Mouse (Mus musculus): ENCODE results near the gene Cldn20.

Cldn20 gene

DNA sequence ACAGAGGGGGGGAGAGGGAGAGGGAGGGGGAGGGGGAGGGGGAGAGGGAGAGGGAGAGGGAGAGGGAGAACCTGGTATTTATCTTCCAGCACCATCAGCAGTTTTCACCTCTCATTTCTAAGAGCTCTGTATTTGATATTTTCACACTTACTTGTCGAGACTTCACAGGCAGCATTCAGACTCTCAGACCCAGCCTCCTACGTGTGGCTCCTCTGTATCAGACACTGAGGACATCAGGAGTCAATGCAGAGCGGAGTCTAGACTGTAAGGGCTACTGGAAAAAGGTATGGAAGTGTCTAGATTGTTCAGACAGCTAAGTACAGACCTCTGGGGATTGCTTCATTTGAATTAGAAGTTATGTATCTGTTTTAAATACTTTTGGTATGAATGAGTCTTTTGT lies 2.8 kb upstream of the Cldn20 start:
- DNase-seq (ENCODE audit: low spot score), result no peak

DNA sequence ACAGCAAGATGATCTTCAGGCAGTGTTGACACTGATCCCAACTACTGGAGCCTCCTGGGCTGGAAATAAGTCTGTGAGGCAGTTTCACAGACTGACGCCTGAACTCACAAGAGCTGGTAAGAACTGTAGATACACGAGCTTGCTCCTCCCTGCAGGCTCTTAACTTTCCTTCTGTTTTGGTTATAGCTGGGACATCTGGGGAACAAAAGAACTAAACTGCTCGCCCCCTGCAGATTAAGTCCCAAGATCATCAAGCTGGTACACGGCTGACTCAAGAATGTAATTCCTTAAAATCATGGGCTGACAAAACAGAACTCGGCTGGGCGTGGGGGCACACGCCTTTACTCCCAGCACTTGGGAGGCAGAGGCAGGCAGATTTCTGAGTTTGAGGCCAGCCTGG lies 1.8 kb upstream of the Cldn20 start:
- no peak for DNase-seq (ENCODE audit: low spot score)

- no peak for DNase-seq (ENCODE audit: low spot score)
These were observed 713 bp upstream of the Cldn20 start for GRCm38 (mm10) chr17:3531641-3532040.

DNA sequence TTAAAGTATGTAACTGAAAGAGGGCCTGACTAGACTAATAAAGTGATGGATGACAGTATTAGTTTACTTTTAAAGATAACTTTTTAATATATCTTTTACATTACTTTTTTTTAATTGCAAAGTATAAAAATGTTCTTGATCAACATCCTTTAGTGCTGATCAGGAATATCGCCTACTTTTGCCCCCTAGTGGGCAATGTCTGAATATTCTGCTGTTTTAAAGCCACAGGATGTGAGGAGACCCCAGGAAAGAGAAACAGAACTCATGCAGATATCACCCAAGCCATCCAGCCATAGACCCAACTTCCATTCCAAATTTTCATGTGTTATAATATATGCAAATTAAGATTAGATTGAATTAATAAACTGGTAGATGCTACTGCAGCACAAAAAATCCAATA lies 1.1 kb downstream of the Cldn20 start:
- peak; percentile 6 for DNase-seq (ENCODE audit: low spot score)

- DNase-seq (ENCODE audit: low spot score), result no peak
These were observed 8.0 kb downstream of the Cldn20 start for GRCm38 (mm10) chr17:3540304-3540703.

DNA sequence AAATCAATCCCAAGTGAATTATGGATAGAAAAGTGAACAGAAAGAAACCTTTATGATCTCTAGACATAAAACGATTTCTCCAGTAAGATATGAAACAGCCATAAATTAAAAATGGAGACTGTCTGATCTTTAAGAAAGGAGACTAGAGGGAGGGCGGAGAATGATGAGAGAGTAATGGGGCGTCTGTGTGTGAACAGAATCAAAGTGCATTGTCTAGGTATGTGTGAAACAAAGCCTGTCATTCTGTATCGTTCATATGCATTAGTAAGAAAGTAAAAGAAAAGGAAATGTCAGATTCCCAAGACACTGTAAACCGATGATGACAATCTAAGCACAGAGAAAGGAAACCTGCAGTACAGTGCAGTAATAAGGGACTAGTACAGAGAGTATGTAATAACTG lies 8.7 kb downstream of the Cldn20 start:
- DNase-seq (ENCODE audit: low spot score), result no peak

DNA sequence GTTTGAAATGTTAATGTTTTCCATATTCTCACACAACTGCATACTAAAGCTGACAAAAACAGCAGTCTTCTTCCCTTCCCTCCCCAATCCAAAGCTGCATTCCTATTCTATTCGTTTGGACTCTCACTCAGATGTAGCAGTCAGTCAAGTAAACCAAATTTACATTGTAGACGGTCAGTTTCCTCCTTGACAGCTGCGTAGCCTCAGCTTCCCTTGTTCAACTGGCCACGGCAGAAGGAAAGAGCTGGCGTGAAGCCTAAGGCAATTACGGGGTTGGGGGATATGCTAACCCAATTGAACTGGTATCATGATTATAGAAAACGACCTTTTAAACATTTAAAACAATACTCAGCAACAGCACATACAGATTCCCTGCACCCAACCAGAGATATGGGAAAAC lies 15.4 kb downstream of the Cldn20 start:
- no peak for DNase-seq (ENCODE audit: low spot score)

DNA sequence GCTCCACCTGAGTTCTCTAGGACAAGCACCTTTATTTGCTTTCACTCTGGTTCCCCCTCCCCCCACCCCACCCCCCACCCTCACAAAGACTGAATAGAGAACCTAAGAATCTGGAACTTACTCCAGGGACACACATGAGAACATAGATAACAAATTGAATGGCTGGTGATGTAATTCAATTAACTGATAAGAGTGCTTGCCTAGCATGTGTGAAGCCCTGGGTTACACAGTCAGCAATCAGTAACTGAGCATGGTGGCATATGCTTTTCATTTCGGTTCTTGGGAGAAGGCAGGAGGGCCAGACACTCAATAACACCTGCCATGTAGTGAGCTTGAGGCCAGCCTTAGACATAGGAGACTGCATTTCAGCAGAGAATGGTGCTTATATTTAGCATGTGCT lies 23.9 kb downstream of the Cldn20 start:
- no peak for DNase-seq (ENCODE audit: low spot score)

DNA sequence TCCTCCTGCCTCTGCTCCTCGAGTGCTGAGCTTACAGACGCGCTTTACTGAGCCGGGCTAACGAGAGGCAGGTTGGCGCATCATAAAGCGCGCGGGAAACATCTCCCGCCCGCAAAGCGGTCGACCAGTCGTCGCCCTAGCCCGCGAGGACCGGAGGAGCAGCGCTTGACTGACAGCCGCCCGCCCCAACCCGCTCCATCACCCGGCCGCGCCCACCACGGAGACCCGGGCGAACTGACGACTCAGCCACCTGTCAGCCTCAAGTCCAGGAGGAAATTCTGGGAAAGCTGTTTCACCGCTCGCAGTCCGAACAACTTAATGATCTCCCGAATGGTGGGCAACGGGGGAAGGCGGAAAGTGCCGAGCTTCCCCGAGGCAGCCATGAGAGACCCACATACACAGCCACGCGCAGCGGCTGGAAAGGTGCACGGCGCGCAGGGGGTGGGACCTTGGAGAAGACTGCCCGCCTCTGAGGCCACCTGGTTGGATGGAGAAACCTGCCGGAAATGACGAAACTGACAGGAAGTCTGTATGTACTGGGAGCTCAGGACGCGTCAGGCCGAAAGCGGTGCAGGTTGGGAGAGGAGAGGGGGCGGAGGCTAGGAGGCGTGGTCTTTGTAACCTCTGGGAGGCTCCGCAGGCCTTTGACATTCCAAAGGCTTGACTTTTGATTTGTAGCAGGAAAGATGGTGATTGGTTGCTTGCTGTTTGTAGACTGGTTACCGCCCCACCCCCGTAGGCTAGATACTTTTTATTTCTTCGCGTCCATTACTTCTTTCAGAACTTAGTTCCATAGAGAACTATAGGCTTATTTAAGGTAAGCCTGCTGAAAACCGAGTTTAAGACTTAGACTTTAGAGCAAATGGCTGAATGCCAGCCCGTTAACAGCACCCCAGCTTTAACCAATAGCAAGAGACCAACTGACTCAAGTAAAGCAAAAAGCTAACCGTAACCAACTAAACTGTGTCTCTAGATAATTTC lies 25.3 kb downstream of the Cldn20 start, which contains the start of gene Tfb1m:
Tfb1m (minus strand) TSS at position 451 of the 981 bp plus-strand sequence.
- DNase-seq (ENCODE audit: low spot score), result peak; percentile 98

DNA sequence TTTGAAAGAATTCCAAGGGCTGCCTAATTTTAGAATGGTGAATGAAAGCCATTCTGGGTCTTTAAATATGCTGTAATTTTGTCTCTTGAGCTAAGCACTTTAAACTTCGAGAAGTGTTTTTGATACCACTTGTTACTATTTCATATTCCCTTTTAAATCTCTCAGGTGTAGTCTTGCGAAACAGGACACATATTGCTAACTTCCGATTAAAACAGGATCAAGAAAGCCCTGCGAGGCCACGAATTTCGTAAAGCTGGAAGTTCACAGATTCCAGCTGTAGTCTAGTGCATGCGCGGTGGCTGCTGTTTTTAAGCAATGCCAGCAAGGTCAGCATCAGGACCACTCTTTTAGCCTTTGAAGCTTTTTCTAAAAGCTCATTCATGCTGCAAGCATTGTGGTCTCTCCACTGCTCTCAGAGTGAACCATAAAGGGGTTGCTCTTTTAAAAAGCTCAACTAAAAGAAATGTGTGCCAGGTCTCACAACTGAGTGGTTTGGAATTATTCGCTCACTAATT lies 26.1 kb downstream of the Cldn20 start:
- DNase-seq (ENCODE audit: low spot score), result no peak

DNA sequence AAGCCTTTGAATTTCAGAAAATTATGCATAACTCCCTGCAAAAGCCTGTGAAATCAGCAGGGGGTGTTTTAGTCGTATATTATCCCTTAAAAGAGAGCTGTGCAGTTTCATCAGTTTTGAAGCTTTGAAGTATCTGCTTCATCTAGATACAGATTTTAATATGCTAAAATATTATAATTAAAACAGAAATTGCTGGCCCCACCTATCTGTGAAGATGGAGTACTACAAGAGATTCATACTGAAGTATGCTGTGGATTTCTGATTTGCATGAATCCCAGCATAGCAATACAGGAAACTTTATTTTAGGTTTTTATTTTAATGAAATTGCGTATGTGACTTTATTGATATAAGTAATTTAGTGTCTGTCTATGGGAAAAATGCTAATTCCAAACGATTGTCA lies 28.2 kb downstream of the Cldn20 start:
- no peak for DNase-seq (ENCODE audit: low spot score)

DNA sequence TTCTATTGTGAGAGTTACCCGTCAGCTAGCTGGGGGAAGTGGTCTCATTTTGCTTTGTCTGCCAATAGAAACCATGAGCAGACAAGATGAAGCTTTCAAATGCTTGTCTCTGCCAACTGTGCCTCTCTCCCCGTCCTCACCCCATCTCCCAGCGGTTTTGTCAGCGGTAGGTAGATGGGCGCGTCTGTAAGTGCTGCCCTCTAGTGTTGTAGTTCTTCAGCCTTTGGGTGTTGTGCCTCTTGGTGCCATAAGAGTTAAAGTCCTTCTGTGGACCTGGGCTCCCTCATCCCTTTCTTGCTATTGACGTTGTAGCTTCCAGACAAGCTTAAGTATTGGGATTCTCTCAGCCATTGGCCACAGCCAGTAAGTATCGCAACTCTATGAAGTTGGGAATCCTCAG lies 30.1 kb downstream of the Cldn20 start:
- DNase-seq (ENCODE audit: low spot score), result peak; percentile 22

DNA sequence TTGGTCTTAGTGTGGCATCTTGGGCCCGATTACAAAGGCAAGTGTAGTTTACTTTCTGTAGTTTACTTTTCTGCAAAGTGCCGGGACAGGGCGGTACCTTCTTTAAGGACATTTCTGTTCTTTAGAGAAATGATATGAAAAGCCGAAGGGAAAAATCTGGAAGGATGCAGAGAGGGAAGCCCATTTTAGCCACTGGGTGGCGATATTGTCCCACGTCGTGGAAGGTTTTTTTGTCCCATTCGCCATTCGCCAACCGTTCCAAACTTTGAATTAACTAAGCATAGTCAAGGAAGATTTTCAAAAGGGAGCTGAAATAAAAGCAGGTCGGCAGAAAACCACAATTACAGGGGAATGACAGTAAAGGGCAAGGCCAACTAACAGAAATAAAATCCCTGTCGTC lies 38.5 kb downstream of the Cldn20 start:
- DNase-seq (ENCODE audit: low spot score), result no peak

Data from T-cell, adult 2 months (primary cell).